Mouse (Mus musculus): Measurements from ENCODE around the gene Snx29.

Gene Snx29

DNA sequence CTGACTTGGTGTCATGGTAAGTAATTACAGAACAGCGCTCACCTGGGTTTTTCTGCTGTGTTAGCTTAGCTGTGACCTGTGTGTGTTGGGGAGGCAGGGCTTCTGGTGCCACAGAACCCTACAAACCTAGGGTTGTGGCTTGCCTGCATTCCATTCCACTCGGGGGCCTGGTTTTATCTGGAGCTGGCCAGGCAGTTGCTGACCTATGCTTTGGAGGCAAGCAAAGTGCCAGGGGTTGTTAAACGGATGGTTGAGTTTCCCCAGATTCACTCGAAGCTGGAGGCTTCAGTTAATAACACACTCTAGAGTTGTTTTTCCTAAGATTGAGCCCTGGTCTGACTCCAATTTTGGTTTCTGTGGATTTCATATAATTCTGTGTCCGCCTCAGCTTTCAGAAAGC, 42.9 kb downstream of the Snx29 start:
- no peak for DNase-seq

DNA sequence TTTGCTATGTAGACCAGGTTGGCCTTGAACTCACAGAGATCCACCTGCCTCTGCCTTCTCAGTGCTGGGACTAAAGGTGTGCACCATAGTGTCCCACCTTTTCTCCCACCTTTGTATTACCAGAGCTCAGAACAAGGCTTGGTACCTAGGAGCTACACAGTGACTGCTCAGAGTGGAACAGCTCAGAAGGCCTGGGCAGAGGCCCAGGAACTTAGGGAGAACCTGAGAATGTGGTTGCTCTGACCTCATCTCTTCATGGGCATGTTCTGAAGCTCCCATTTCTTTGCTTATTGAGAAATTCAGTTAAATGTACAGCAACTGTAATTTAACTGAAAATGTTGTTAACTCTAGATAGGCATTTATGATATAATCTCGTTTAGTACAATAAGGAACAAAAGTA, 44.1 kb downstream of the Snx29 start:
- no peak for DNase-seq

DNA sequence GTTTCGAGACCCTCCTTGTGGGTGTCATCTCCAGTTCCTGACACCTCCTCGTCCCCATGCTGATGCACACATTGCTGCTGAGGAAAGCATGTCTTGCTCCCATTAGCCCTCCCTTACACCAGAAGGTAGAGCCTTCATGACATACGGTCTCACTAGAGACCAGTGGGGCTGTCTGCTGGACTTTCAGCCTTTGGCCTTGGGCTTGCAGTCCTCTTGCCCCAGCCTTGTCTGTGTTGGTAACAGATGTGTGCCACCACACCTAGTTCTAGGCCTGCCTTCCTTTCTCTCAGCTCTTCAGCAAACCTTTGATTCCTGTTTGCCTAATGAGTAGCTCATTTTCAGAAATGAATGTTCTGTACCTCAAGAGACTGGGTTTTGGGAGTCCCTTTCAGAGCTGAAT, 45.7 kb downstream of the Snx29 start:
- no peak for DNase-seq

- DNase-seq: no peak
Measured at GRCm38 (mm10) chr16:11369162-11369561, 46.5 kb downstream of the Snx29 start.

GRCm38 (mm10) chr16:11369642-11370041, 46.9 kb downstream of the Snx29 start:
- DNase-seq: peak; percentile 13

DNA sequence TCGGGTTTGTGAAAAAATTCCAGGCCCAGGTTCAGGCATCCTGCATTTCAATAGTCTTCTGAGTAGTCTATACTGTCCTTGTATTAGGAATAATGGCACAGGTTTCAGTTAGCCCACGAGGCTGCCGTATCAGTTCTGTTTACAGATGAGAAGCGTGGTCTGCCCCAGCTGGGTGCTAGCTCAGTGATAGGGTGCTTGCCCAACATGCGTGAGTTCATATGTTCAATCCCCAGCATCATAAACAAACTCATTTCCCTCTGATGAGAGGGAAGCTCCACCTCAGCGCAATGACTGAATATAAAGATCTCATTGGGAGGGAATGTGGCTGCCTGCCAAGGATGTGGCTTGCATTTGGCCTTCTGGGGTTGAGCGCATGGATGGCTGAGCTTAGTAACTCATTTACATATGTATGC, 47.4 kb downstream of the Snx29 start:
- peak; percentile 21 for DNase-seq

DNA sequence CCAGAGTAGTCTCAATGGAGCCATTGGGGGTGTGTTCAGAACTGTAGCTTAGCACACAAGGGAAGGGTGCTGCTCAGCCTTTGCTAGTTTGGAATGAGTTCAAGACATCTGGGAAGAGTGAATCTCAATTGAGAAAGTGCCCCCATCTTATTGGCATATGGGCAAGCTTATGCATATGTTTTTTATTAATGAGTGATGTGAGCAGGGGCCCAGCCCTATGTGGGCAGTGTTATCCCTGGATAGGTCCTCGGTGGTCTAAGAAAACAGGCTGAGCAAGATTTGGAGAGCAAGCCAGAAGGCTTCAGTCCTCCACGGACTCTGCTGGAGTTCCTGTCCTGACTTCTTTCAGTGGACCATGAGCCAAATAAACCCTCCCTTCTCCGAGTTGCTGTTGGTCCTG, 56.6 kb downstream of the Snx29 start:
- DNase-seq: no peak

GRCm38 (mm10) chr16:11380038-11380437, 57.3 kb downstream of the Snx29 start:
- no peak for DNase-seq

GRCm38 (mm10) chr16:11380871-11381270, 58.2 kb downstream of the Snx29 start:
- no peak for DNase-seq

DNA sequence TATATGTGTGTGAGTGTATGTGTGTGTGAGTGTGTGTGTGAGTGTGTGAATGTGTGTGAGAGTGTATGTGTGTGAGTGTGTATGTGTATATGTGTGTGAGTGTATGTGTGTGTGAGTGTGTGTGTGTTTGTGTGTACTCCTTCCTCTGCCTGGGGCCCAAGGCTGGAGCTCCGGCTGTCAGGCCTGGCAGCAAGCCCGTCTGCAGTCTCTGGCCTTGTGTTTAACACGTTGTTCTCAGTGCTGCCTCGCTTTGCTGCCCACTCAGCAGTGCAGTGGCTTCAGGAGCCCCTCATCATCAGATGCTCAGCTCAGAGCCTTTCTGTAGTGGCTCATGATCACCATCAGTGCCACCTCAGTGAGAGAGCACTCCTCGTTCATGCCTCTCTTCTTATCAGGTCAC, 61.7 kb downstream of the Snx29 start:
- DNase-seq: peak; percentile 50

DNA sequence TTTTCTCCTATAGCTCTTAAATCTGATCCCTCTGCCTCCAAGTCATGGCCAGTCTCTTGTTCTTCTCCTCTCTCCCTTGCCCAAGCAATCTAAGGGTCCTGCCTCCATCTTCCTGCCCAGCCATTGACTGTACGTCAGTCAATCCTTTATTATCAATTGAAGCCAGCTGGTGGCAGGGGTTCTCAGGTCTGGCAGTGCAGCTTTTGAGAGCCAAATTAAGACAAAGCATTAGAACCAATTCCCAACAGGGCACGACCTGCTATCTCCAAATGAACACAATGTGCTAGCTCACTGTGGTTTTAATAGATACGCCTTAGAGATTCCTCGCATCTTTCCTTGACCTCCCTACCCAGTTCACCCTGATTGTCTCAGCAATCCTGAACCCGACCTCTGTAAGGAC, 62.4 kb downstream of the Snx29 start:
- no peak for DNase-seq

DNA sequence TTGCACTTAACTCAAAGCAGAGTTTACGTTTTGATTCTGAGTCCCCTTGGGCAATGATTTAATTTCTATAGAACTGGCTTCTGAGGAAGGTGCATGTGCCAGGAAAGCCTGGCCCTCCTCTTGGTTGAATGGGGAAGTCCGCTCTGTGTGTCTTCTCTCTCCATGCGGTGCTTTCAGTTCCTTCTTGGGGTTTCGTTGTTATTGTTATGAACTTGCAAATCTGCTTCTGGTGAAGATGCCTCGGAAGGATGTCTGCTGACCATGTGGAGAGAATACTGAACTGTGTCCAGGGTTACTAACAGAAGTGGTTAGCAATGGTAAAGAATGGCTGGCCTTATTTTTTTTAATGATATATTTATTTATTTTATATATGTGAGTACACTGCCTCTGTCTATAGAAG, 63.1 kb downstream of the Snx29 start:
- DNase-seq: no peak

- DNase-seq: no peak
Measured at GRCm38 (mm10) chr16:11386221-11386620, 63.5 kb downstream of the Snx29 start.

- no peak for DNase-seq
Measured at GRCm38 (mm10) chr16:11388085-11388484, 65.4 kb downstream of the Snx29 start.

DNA sequence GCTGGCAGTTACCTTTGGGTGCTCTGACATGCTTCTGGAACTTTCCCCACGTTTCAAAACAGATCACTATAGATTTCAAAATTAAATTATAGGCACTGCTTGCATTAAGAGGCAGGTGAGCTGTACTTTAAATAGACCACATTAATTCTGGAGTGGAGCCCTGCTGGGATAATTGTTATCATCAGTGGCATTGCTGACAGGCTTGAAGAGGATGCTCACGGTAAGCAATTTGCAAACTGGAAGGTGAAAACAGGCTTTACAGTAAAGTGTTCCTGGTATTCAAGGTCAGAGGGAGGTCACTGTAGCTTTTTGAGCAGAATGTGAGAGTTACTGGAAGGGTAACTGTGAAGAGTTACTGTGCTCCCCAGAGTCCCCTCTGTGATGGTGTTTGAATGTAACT, 66.6 kb downstream of the Snx29 start:
- DNase-seq: no peak

DNA sequence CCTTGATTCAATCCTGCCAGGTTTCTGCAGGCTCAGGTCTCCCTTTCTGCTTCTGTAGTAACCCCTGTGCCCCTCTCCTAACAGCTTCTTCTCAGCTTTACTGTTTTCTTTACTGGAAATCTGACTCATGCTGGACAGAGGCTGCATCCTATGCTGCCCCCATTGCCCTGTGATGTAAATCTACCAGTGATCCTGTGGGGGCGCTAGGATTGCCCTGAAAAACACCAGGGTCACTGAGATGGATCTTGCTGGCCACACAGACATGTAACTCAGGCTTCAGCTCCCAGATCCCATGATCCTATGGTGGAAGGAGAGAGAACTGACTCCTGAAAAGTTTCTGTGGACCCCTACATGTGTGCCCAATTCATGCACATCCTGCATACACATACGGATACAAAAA, 73.9 kb downstream of the Snx29 start:
- no peak for DNase-seq

GRCm38 (mm10) chr16:11399386-11399785, 76.7 kb downstream of the Snx29 start:
- no peak for DNase-seq

DNA sequence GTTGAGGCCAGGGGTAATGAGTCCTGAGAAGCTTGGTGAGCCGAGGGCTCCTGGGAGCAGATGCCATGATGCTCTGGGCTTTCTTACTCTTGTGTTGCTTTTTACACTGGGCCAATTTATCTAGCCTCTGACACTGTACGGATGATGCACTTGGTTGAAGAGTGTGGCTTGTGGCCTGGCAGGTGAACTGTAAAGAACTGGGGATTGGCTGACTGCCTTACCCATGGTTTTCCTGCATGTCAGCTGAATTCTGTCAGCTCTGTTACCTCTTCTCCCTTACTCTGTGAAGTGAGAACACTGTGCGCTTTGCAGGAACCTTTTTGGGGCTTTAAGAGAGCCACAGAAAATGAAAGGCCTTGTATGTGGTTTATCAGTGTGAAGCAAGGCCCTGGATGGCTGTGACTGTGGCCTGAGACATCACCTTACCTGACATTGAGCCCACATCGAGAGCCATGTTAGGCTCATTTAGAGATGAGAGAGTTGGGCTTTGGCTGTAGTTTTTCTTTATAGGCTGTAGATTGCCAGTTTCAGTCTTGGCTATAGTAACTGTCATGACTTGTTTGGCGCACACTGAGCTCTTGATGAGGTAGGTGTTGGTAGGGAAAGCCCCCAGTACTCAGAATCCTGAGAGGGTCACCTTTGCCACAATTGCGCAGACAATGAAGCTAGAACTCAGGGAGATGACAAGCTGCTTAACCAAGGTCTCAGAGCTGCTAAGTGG, 77.3 kb downstream of the Snx29 start:
- no peak for DNase-seq

GRCm38 (mm10) chr16:11400936-11401335, 78.2 kb downstream of the Snx29 start:
- no peak for DNase-seq

DNA sequence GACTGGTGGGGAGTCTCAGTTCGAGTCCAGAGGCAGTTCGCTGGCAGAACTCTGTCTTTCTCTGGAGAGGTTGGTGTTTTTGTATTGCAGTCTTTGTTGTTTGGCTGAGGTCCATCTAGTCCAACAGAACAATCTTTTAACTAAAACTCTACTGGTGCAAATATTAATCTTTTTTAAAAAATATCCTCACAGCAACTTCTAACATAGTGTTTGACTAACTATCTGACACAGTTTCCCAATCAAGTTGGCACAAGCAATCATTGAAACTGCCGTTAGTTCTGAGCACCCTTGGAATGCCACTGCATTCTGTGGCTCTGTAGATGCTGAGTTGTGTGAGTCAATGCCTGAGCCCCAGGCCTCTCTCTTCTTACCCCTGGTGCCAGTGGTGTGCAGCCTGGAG, 82.5 kb downstream of the Snx29 start:
- no peak for DNase-seq

DNA sequence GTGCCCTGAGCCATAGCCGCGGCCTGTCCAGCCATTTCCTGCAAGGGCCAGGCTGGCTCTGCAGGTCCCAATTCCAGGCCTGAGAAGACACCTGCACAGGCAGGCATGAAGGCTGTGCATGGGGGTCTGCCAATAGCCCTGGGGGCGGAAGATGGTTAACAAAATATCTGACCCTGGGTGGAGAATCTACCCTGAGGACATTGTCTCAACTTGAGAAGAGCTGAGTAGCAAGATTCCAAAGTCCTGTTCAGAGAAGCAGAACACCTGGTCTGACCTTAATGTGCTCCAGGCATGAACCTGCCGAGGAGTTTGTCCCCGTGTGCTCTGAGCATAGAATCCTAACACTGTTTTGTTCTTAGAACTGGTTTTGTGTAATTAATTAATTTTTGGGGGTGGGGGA, 83.5 kb downstream of the Snx29 start:
- DNase-seq: no peak

DNA sequence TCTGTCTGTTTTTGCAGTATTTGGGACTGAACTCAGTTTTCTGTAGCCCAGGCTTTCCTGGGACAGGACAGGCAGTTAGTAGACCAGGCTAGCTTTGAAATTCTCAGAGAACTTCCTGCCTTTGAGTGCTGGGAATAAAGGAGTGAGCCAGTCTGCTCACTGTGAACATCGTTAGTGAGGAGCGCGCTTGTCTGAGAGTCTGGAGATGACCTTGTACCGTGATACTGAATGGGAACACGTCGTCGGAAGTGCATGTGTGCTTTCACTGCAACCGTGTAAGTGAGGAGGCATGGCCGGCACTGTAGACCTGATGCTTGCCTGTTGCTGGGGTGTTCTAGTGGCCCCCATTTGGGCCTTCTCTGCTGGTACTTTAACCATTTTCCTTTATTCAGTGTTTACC, 83.9 kb downstream of the Snx29 start:
- no peak for DNase-seq

DNA sequence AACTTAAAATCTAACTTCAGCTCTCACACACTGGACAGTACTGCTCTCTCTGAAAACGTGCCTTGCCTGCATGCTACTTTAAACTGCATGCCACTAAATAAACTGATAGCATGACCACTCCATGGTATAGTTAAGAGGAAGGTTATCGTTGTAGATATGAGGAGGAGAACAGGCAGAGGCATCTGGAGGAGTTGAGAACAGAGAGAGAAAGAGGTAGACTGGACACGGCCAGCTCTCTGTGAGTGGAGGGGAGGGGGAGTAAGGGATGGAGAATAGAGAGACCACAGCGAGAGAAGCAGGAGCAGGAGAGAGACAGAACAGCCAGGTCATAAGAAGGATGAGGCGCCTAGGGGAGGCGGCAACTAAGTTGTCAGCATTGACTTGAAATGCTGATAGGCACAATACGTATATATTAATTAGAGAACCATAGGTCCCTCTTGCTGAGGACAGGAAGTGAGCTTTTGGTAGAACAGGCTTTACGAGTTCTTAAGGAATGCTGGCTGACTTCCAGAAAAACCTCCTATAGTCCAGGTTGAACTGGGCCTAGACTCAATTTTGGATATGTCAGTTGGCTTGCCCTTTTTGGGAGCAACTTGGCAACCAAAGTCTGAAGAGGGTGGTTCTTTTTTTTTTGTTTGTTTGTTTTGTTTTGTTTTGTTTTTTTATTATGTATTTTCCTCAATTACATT, 85.4 kb downstream of the Snx29 start:
- no peak for DNase-seq

GRCm38 (mm10) chr16:11408726-11409125, 86.0 kb downstream of the Snx29 start:
- DNase-seq: no peak

GRCm38 (mm10) chr16:11414631-11415030, 91.9 kb downstream of the Snx29 start:
- no peak for DNase-seq
